ENCODE assay signal across 8 mouse cellular contexts in the genomic region with DNA sequence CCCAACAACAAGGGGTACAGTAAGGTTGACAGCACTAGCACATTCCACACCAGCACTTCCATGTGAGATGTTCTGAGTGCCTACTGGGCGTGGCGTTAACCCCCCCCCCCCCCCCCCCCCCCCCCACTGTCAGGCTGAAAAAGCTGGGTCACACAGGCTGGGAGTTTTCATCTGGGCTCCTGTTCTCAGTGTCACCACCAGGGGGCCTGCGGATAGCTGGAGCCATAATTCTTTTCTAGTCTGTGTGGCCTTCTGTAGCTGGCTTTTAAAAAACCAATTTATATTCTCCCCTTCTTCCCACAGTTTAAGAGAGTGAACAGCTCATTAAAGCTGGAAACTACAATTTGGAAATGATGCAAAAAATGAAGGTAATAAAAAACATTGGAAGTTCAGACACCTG.
DNase-seq lines count a peak whose midpoint lies in the region; ATAC-seq and TF ChIP-seq lines count a peak whose summit lies in the region.

No protein-coding gene starts in this region.

- no peaks in the 10 kb centered on the region for H3K27me3 ChIP-seq in hindbrain, embryonic 11.5 days (ENCODE audit: control insufficient read depth, insufficient read depth, low read length)
- no peaks in the 10 kb centered on the region for H3K27me3 ChIP-seq in hindbrain, embryonic 13.5 days
- H3K27me3 ChIP-seq in midbrain, postnatal 0 days (ENCODE audit: insufficient read depth, low read length), result no peaks in the 10 kb centered on the region

- no peak overlapping the region for H3K4me2 ChIP-seq in hindbrain, embryonic 11.5 days (replicated peaks; ENCODE audit: low read depth, low read length)
- H3K4me2 ChIP-seq in hindbrain, embryonic 13.5 days, result no peak overlapping the region
- no peak overlapping the region for H3K4me2 ChIP-seq in midbrain, postnatal 0 days (ENCODE audit: low read depth, low read length, poor library complexity, severe bottlenecking)

- H3K27ac ChIP-seq in hindbrain, embryonic 11.5 days (ENCODE audit: low read depth, low read length), result no peak overlapping the region
- H3K27ac ChIP-seq in hindbrain, embryonic 13.5 days, result no peak overlapping the region
- H3K27ac ChIP-seq in midbrain, postnatal 0 days (ENCODE audit: low read depth, low read length), result no peak overlapping the region

- no peak overlapping the region for H3K4me3 ChIP-seq in hindbrain, embryonic 11.5 days (ENCODE audit: low read depth, low read length)
- no peak overlapping the region for H3K4me3 ChIP-seq in hindbrain, embryonic 13.5 days
- H3K4me3 ChIP-seq in midbrain, postnatal 0 days (ENCODE audit: low read depth, low read length), result no peak overlapping the region

- no peak for ATAC-seq in hindbrain, embryonic 11.5 days (ENCODE audit: low FRiP score)
- ATAC-seq in hindbrain, embryonic 13.5 days (ENCODE audit: low FRiP score), result no peak
- ATAC-seq in midbrain, postnatal 0 days (ENCODE audit: low FRiP score), result no peak

- WGBS in hindbrain, embryonic 11.5 days, result 2% methylated on average over 3 of the region's 3 CpGs
- 4% methylated on average over 3 of the region's 3 CpGs for WGBS in hindbrain, embryonic 13.5 days
- 2% methylated on average over 3 of the region's 3 CpGs for WGBS in midbrain, postnatal 0 days

- no peaks in the 10 kb centered on the region for H3K9me3 ChIP-seq in hindbrain, embryonic 11.5 days (ENCODE audit: control insufficient read depth, low read length)
- no peaks in the 10 kb centered on the region for H3K9me3 ChIP-seq in hindbrain, embryonic 13.5 days
- H3K9me3 ChIP-seq in midbrain, postnatal 0 days (ENCODE audit: low read length), result no peaks in the 10 kb centered on the region

- peak; percentile 73 for DNase-seq in hindbrain, embryonic 11.5 days (ENCODE audit: low spot score)
- DNase-seq in CD4-positive helper T cell, adult 2 months (ENCODE audit: low read depth, low spot score), result peak; percentile 3
- peak; percentile 78 for DNase-seq in adrenal gland, postnatal 14 days
- DNase-seq in embryo, embryonic 11.5 days (ENCODE audit: low read depth, low spot score), result peak; percentile 26
- DNase-seq in kidney, postnatal 36 days, result peak; percentile 46 to 81
- peak; percentile 56 for DNase-seq in midbrain, postnatal 0 days (ENCODE audit: low spot score)
- no peak for DNase-seq in yolk sac, embryonic 10.5 days (ENCODE audit: low spot score)

- no peak overlapping the region for H3K9ac ChIP-seq in hindbrain, embryonic 11.5 days (ENCODE audit: low read depth, low read length)
- no peak overlapping the region for H3K9ac ChIP-seq in hindbrain, embryonic 13.5 days
- H3K9ac ChIP-seq in midbrain, postnatal 0 days (replicated peaks; ENCODE audit: low read length, poor library complexity, severe bottlenecking), result no peak overlapping the region

- no peaks in the 10 kb centered on the region for H3K36me3 ChIP-seq in hindbrain, embryonic 11.5 days (ENCODE audit: control insufficient read depth, insufficient read depth, low read length)
- 0 out of 2 replicates have a peak, but pooled peaks cover 2% of the 10 kb centered on the region for H3K36me3 ChIP-seq in hindbrain, embryonic 13.5 days
- peaks cover 14% of the 10 kb centered on the region for H3K36me3 ChIP-seq in midbrain, postnatal 0 days (ENCODE audit: insufficient read depth, low read length)

- no peaks in the 10 kb centered on the region for H3K4me1 ChIP-seq in hindbrain, embryonic 11.5 days (replicated peaks; ENCODE audit: control insufficient read depth, insufficient read depth, low read length)
- H3K4me1 ChIP-seq in hindbrain, embryonic 13.5 days (replicated peaks), result no peaks in the 10 kb centered on the region
- H3K4me1 ChIP-seq in midbrain, postnatal 0 days (ENCODE audit: insufficient read depth, low read length), result no peaks in the 10 kb centered on the region

- peak; percentile 78 for TF ChIP-seq CTCF in midbrain, postnatal 0 days (IDR thresholded peaks at IDR 0.05)
